16 mouse cellular contexts compared by ENCODE assay signal in genomic region chr1:36131154-36131553, GRCm38 (mm10).
DNase-seq lines count a peak whose midpoint lies in the region; ATAC-seq and TF ChIP-seq lines count a peak whose summit lies in the region.
"Had no signal": no experiment of that assay in that cellular context is flagged by ENCODE, and none has a peak within 500 bp of the region (broad histone marks: within the 10 kb centered on the region; RNA-seq: fewer than 3 reads in every experiment).

No protein-coding gene starts in this region.

- no peak overlapping the region for H3K9ac ChIP-seq in kidney, embryonic 14.5 days (ENCODE audit: low read depth, low read length)
- H3K9ac ChIP-seq in liver, embryonic 15.5 days, result peak overlapping the region; percentile 44
- H3K9ac ChIP-seq: forebrain, postnatal 0 days; limb, embryonic 13.5 days had no signal

- WGBS in kidney, adult 2 months, result 73% methylated on average over 4 of the region's 4 CpGs
- 51% methylated on average over 4 of the region's 4 CpGs for WGBS in kidney, embryonic 14.5 days
- 10% methylated on average over 4 of the region's 4 CpGs for WGBS in liver, embryonic 15.5 days (ENCODE audit: insufficient replicate concordance)

- no peak for TF ChIP-seq POLR2A in kidney, adult 2 months (IDR thresholded peaks at IDR 0.05; ENCODE audit: low read depth, low read length)

- H3K36me3 ChIP-seq in kidney, adult 2 months (ENCODE audit: control insufficient read depth, insufficient read depth, low read length), result no peaks in the 10 kb centered on the region
- H3K36me3 ChIP-seq in kidney, embryonic 14.5 days (ENCODE audit: control insufficient read depth, insufficient read depth, low read length), result no peaks in the 10 kb centered on the region
- H3K36me3 ChIP-seq in liver, embryonic 15.5 days (replicated peaks), result no peaks in the 10 kb centered on the region
- H3K36me3 ChIP-seq: hindbrain, embryonic 10.5 days; limb, embryonic 13.5 days had no signal

- no peaks in the 10 kb centered on the region for H3K9me3 ChIP-seq in kidney, embryonic 14.5 days (ENCODE audit: control insufficient read depth, low read length)
- no peaks in the 10 kb centered on the region for H3K9me3 ChIP-seq in liver, embryonic 15.5 days (replicated peaks)
- H3K9me3 ChIP-seq: hindbrain, embryonic 10.5 days; limb, embryonic 13.5 days; megakaryocyte, embryonic 14.5 days had no signal

- no peak for ATAC-seq in kidney, embryonic 14.5 days (ENCODE audit: low FRiP score, low TSS enrichment)
- peak; percentile 70 for ATAC-seq in activated CD4-positive, CD25-positive, alpha-beta regulatory T cell, adult 4 months
- ATAC-seq in liver, embryonic 15.5 days (ENCODE audit: insufficient read depth), result no peak
- ATAC-seq: forebrain, postnatal 0 days had no signal

- no peaks in the 10 kb centered on the region for H3K27me3 ChIP-seq in kidney, adult 2 months (replicated peaks; ENCODE audit: control insufficient read depth, insufficient read depth, low read length)
- no peaks in the 10 kb centered on the region for H3K27me3 ChIP-seq in kidney, embryonic 14.5 days (ENCODE audit: control insufficient read depth, insufficient read depth, low read length)
- no peaks in the 10 kb centered on the region for H3K27me3 ChIP-seq in liver, embryonic 15.5 days
- H3K27me3 ChIP-seq: limb, embryonic 13.5 days had no signal

- peak; percentile 35 for DNase-seq in kidney, adult 2 months
- peak; percentile 70 for DNase-seq in thymus, postnatal 14 days
- DNase-seq in gastrocnemius, postnatal 25 days, result no peak
- no peak for DNase-seq in left cerebral cortex, postnatal 4 days
- DNase-seq in lung, postnatal 10 days, result no peak
- DNase-seq: cerebellum, adult 8-10 months; forebrain, postnatal 0 days; heart, adult 18-20 months; kidney, adult 8-10 months; layer of hippocampus, postnatal 36 days had no signal

- no peak overlapping the region for H3K4me3 ChIP-seq in kidney, adult 2 months (ENCODE audit: insufficient read depth, low read depth, low read length)
- no peak overlapping the region for H3K4me3 ChIP-seq in kidney, embryonic 14.5 days (ENCODE audit: low read length)
- H3K4me3 ChIP-seq in liver, embryonic 15.5 days (replicated peaks), result no peak overlapping the region
- H3K4me3 ChIP-seq: hindbrain, embryonic 10.5 days; limb, embryonic 13.5 days had no signal

- no peak overlapping the region for H3K27ac ChIP-seq in kidney, adult 2 months (ENCODE audit: insufficient read depth, low read depth, low read length)
- no peak overlapping the region for H3K27ac ChIP-seq in kidney, embryonic 14.5 days (ENCODE audit: low read depth, low read length)
- peak overlapping the region; percentile 85 for H3K27ac ChIP-seq in liver, embryonic 15.5 days (replicated peaks)
- H3K27ac ChIP-seq: hindbrain, embryonic 10.5 days; limb, embryonic 13.5 days had no signal

- peaks cover 2% of the 10 kb centered on the region; the same call in 1 of the 2 replicates for H3K4me1 ChIP-seq in kidney, adult 2 months (ENCODE audit: control insufficient read depth, insufficient read depth, low read length)
- H3K4me1 ChIP-seq in kidney, embryonic 14.5 days (ENCODE audit: control insufficient read depth, insufficient read depth, low read length), result peaks cover 22% of the 10 kb centered on the region
- peaks cover 73% of the 10 kb centered on the region for H3K4me1 ChIP-seq in liver, embryonic 15.5 days (replicated peaks)

- intact Hi-C loops in left cerebral cortex, postnatal 4 days (cut with DNase I), result loop anchor here (10.0 kb wide), 1 partner anchor 1236 kb away; no protein-coding TSS in a partner anchor

- H3K4me2 ChIP-seq in kidney, embryonic 14.5 days (replicated peaks; ENCODE audit: low read depth, low read length), result no peak overlapping the region
- peak overlapping the region; percentile 64 for H3K4me2 ChIP-seq in liver, embryonic 15.5 days
- H3K4me2 ChIP-seq: limb, embryonic 13.5 days had no signal

- no peak for TF ChIP-seq CTCF in kidney, adult 2 months (conservative IDR thresholded peaks at IDR 0.05; ENCODE audit: insufficient read depth, insufficient read length, low read depth, low read length)

Comparison
In these comparisons a context has a peak if more than half of its experiments do, and no peak if none do; other contexts are left out.
1. DNase-seq: peak in kidney, adult 2 months (single experiment) and thymus, postnatal 14 days (single experiment); none in gastrocnemius, postnatal 25 days (single experiment), left cerebral cortex, postnatal 4 days (single experiment) and lung, postnatal 10 days (single experiment).